Mouse (Mus musculus): ENCODE measurements around the gene Tacr2. TPM values are rescaled to one million over a fixed set of nuclear protein-coding genes. Genes with fewer than 3 reads are reported as not detected.
A peak's percentile ranks its signal among the peaks of the same experiment; 100 is the strongest.

Gene Tacr2
- 0.46 and 0.85 TPM in 2 replicates for polyA plus RNA-seq (2014; fragmentation: Nextera tagmentation; extraction: Ambion mirVana)

GRCm38 (mm10) chr10:62252000-62252488 is at the start of gene Tacr2:
TSS of gene Tacr2 (plus strand) at chr10:62252438.
- Histone ChIP-seq H3K27ac (ENCODE audit: low read depth) (no peak within 1 kb of the TSS), H3K9ac (no peak within 1 kb of the TSS), H3K4me3 (ENCODE audit: low read depth, low read length) (no peak within 1 kb of the TSS), H3K4me1 (ENCODE audit: insufficient read depth) (peaks cover 11% of the 10 kb centered on the region; the same call in 1 of the 2 replicates), H3K4me2 (no peak within 1 kb of the TSS), H3K9me3 (ENCODE audit: low read depth, low read length) (no peaks in the 10 kb centered on the region), H3K27me3 (ENCODE audit: insufficient read depth, low read length) (no peaks in the 10 kb centered on the region), H3K36me3 (ENCODE audit: insufficient read depth) (no peaks in the 10 kb centered on the region)
- WGBS: 55% methylated on average over 12 of the region's 12 CpGs
- DNase-seq (no peak), ATAC-seq (ENCODE audit: insufficient read depth) (no peak)
- no peak for TF ChIP-seq CTCF (IDR thresholded peaks at IDR 0.05; ENCODE audit: low read depth)

- no peak for DNase-seq
- Histone ChIP-seq H3K4me3 (ENCODE audit: low read depth, low read length) (no peak overlapping the region), H3K4me1 (ENCODE audit: insufficient read depth) (no peaks in the 10 kb centered on the region), H3K4me2 (no peak overlapping the region), H3K27me3 (ENCODE audit: insufficient read depth, low read length) (no peaks in the 10 kb centered on the region), H3K36me3 (ENCODE audit: insufficient read depth) (no peaks in the 10 kb centered on the region), H3K9ac (no peak overlapping the region), H3K27ac (ENCODE audit: low read depth) (no peak overlapping the region), H3K9me3 (ENCODE audit: low read depth, low read length) (no peaks in the 10 kb centered on the region)
- WGBS: 66% methylated on average over 6 of the region's 6 CpGs
- no peak for TF ChIP-seq CTCF (IDR thresholded peaks at IDR 0.05; ENCODE audit: low read depth)
- ATAC-seq (ENCODE audit: insufficient read depth): no peak
Measured at GRCm38 (mm10) chr10:62202574-62202973, 49.7 kb upstream of the Tacr2 start.

- no peaks in the 10 kb centered on the region for H3K36me3 ChIP-seq (ENCODE audit: insufficient read depth)
- DNase-seq (peak; percentile 71), ATAC-seq (ENCODE audit: insufficient read depth) (peak; percentile 80)
- H3K4me3 ChIP-seq (ENCODE audit: low read depth, low read length): no peak overlapping the region
- 20% methylated on average over 10 of the region's 10 CpGs for WGBS
- no peak overlapping the region for H3K27ac ChIP-seq (ENCODE audit: low read depth)
- no peak overlapping the region for H3K4me2 ChIP-seq
- TF ChIP-seq CTCF (IDR thresholded peaks at IDR 0.05; ENCODE audit: low read depth): no peak
- H3K4me1 ChIP-seq (ENCODE audit: insufficient read depth): no peaks in the 10 kb centered on the region
- no peaks in the 10 kb centered on the region for H3K9me3 ChIP-seq (ENCODE audit: low read depth, low read length)
- H3K27me3 ChIP-seq (ENCODE audit: insufficient read depth, low read length): no peaks in the 10 kb centered on the region
- no peak overlapping the region; the same call in 1 of the 2 replicates for H3K9ac ChIP-seq
Measured at GRCm38 (mm10) chr10:62208241-62208896, 43.9 kb upstream of the Tacr2 start.

- Histone ChIP-seq H3K9me3 (ENCODE audit: low read depth, low read length) (no peaks in the 10 kb centered on the region), H3K9ac (no peak overlapping the region), H3K4me1 (ENCODE audit: insufficient read depth) (no peaks in the 10 kb centered on the region), H3K4me2 (no peak overlapping the region), H3K27me3 (ENCODE audit: insufficient read depth, low read length) (no peaks in the 10 kb centered on the region), H3K4me3 (ENCODE audit: low read depth, low read length) (no peak overlapping the region), H3K36me3 (ENCODE audit: insufficient read depth) (no peaks in the 10 kb centered on the region), H3K27ac (ENCODE audit: low read depth) (peak overlapping the region; percentile 63)
- no peak for TF ChIP-seq CTCF (IDR thresholded peaks at IDR 0.05; ENCODE audit: low read depth)
- no peak for ATAC-seq (ENCODE audit: insufficient read depth)
- WGBS: 37% methylated on average over 6 of the region's 6 CpGs
- no peak for DNase-seq
Measured at GRCm38 (mm10) chr10:62211310-62211709, 40.9 kb upstream of the Tacr2 start.

GRCm38 (mm10) chr10:62215169-62215616 is 37.0 kb upstream of the Tacr2 start:
- no peak for DNase-seq
- no peak overlapping the region for H3K4me3 ChIP-seq (ENCODE audit: low read depth, low read length)
- H3K27me3 ChIP-seq (ENCODE audit: insufficient read depth, low read length): no peaks in the 10 kb centered on the region
- no peak overlapping the region for H3K4me2 ChIP-seq
- H3K9me3 ChIP-seq (ENCODE audit: low read depth, low read length): no peaks in the 10 kb centered on the region
- no peaks in the 10 kb centered on the region for H3K4me1 ChIP-seq (ENCODE audit: insufficient read depth)
- 30% methylated on average over 5 of the region's 5 CpGs for WGBS
- no peak for ATAC-seq (ENCODE audit: insufficient read depth)
- H3K27ac ChIP-seq (ENCODE audit: low read depth): no peak overlapping the region
- no peaks in the 10 kb centered on the region for H3K36me3 ChIP-seq (ENCODE audit: insufficient read depth)
- no peak overlapping the region for H3K9ac ChIP-seq
- TF ChIP-seq CTCF (IDR thresholded peaks at IDR 0.05; ENCODE audit: low read depth): no peak

- DNase-seq (no peak), ATAC-seq (ENCODE audit: insufficient read depth) (no peak)
- Histone ChIP-seq H3K27me3 (ENCODE audit: insufficient read depth, low read length) (no peaks in the 10 kb centered on the region), H3K36me3 (ENCODE audit: insufficient read depth) (no peaks in the 10 kb centered on the region), H3K4me3 (ENCODE audit: low read depth, low read length) (no peak overlapping the region), H3K9ac (no peak overlapping the region), H3K4me2 (no peak overlapping the region), H3K4me1 (ENCODE audit: insufficient read depth) (no peaks in the 10 kb centered on the region), H3K27ac (ENCODE audit: low read depth) (no peak overlapping the region), H3K9me3 (ENCODE audit: low read depth, low read length) (no peaks in the 10 kb centered on the region)
- no peak for TF ChIP-seq CTCF (IDR thresholded peaks at IDR 0.05; ENCODE audit: low read depth)
- WGBS: 93% methylated on average over 8 of the region's 8 CpGs
Measured at GRCm38 (mm10) chr10:62215633-62216032, 36.6 kb upstream of the Tacr2 start.

- no peak for TF ChIP-seq CTCF (IDR thresholded peaks at IDR 0.05; ENCODE audit: low read depth)
- DNase-seq: peak; percentile 22
- no peak overlapping the region for H3K4me3 ChIP-seq (ENCODE audit: low read depth, low read length)
- H3K27ac ChIP-seq (ENCODE audit: low read depth): peak overlapping the region; percentile 82
- H3K4me2 ChIP-seq: no peak overlapping the region
- no peaks in the 10 kb centered on the region for H3K36me3 ChIP-seq (ENCODE audit: insufficient read depth)
- H3K9me3 ChIP-seq (ENCODE audit: low read depth, low read length): no peaks in the 10 kb centered on the region
- 44% methylated on average over 5 of the region's 5 CpGs for WGBS
- H3K4me1 ChIP-seq (ENCODE audit: insufficient read depth): 0 out of 2 replicates have a peak, but pooled peaks cover 4% of the 10 kb centered on the region
- H3K27me3 ChIP-seq (ENCODE audit: insufficient read depth, low read length): no peaks in the 10 kb centered on the region
- H3K9ac ChIP-seq: no peak overlapping the region
- 0 out of 2 replicates have a peak, but pooled peaks have one; percentile 36 for ATAC-seq (ENCODE audit: insufficient read depth)
Measured at GRCm38 (mm10) chr10:62216595-62216994, 35.6 kb upstream of the Tacr2 start.
